Mouse (Mus musculus) MEL (cell line): ENCODE results near the gene 1700011L22Rik. TPM values are rescaled to one million over a fixed set of nuclear protein-coding genes. Genes with fewer than 3 reads are reported as not detected.

Experiments
- DNase-seq: peaks from one replicate; pipeline ENCODE4 v3.0.0; 2011; ENCODE audit warnings: low read depth, low spot score
- H3K27ac ChIP-seq: 2 replicates; pipeline ENCODE4 v1.5.1; 2012; ENCODE audit warnings: low read depth, mild to moderate bottlenecking, control low read depth, low read length, moderate library complexity; ENCODE audit not compliant: control insufficient read depth
- H3K27me3 ChIP-seq, 2 experiments: fragments of 150-350 bp in 1 of 2; sonication (generic) in 1 of 2; 2 replicates each; pipeline ENCODE4 v1.6.1; 2012; ENCODE audit warnings: low read length in 2 of 2, mild to moderate bottlenecking in 2 of 2, improper control_type of control experiment in 1 of 2, moderate library complexity in 1 of 2; ENCODE audit not compliant: insufficient read depth in 2 of 2, control insufficient read depth in 1 of 2
- H3K36me3 ChIP-seq, 2 experiments: 2 replicates each; pipeline ENCODE4 v1.6.1; 2012 to 2014; ENCODE audit warnings: low read length in 2 of 2, improper control_type of control experiment in 1 of 2, inconsistent platforms in 1 of 2, mild to moderate bottlenecking in 1 of 2; ENCODE audit not compliant: insufficient read depth in 2 of 2, control insufficient read depth in 1 of 2
- H3K4me1 ChIP-seq, 2 experiments: fragments of 150-350 bp in 1 of 2; sonication (generic) in 1 of 2; 2 replicates each; pipeline ENCODE4 v1.6.1; 2012; ENCODE audit warnings: low read length in 2 of 2, improper control_type of control experiment in 1 of 2, mild to moderate bottlenecking in 1 of 2; ENCODE audit not compliant: insufficient read depth in 2 of 2, control insufficient read depth in 1 of 2
- H3K4me3 ChIP-seq, 2 experiments: fragments of 150-350 bp in 1 of 2; sonication (generic) in 1 of 2; 2 replicates each; pipeline ENCODE4 v1.5.1; 2012; ENCODE audit warnings: low read depth in 2 of 2, low read length in 2 of 2, mild to moderate bottlenecking in 2 of 2, moderate library complexity in 2 of 2, control low read depth in 1 of 2, improper control_type of control experiment in 1 of 2; ENCODE audit not compliant: control insufficient read depth in 1 of 2, insufficient read depth in 1 of 2
- H3K79me2 ChIP-seq: 2 replicates; pipeline ENCODE4 v1.6.1; 2012; ENCODE audit warnings: mild to moderate bottlenecking, low read length, moderate library complexity; ENCODE audit not compliant: control insufficient read depth, poor library complexity, insufficient read depth
- H3K9ac ChIP-seq: 2 replicates; pipeline ENCODE4 v1.6.1; 2012; ENCODE audit warnings: low read depth, mild to moderate bottlenecking, control low read depth, low read length, moderate library complexity; ENCODE audit not compliant: control insufficient read depth, poor library complexity, severe bottlenecking
- H3K9me3 ChIP-seq: fragments of 150-350 bp; sonication (generic); replicated peaks from 2 replicates; pipeline ENCODE4 v1.6.1; 2012; ENCODE audit warnings: mild to moderate bottlenecking, low read length, improper control_type of control experiment, moderate library complexity; ENCODE audit not compliant: insufficient read depth
- BHLHE40 ChIP-seq: IDR thresholded peaks from 2 replicates; pipeline ENCODE4 v1.6.1; 2012; ENCODE audit warnings: low read depth, mild to moderate bottlenecking, inconsistent platforms, low read length, improper control_type of control experiment, borderline replicate concordance
- CHD1 ChIP-seq: IDR thresholded peaks from 2 replicates; pipeline ENCODE4 v1.6.1; 2012; ENCODE audit warnings: low read depth, mild to moderate bottlenecking, inconsistent platforms, low read length, improper control_type of control experiment
- ELF1 ChIP-seq: IDR thresholded peaks from 2 replicates; pipeline ENCODE4 v1.6.1; 2014; ENCODE audit warnings: low read depth, mild to moderate bottlenecking, inconsistent platforms, low read length, improper control_type of control experiment, moderate library complexity
- EP300 ChIP-seq, 2 experiments: IDR thresholded peaks; 2 replicates each; pipeline ENCODE4 v1.6.1; 2011; ENCODE audit warnings: improper control_type of control experiment in 2 of 2, low read length in 2 of 2, low read depth in 1 of 2, mild to moderate bottlenecking in 1 of 2
- ETS1 ChIP-seq: IDR thresholded peaks from 2 replicates; pipeline ENCODE4 v1.6.1; 2012; ENCODE audit warnings: low read depth, mild to moderate bottlenecking, inconsistent platforms, low read length, improper control_type of control experiment, moderate library complexity
- GABPA ChIP-seq: IDR thresholded peaks from 2 replicates; pipeline ENCODE4 v1.6.1; 2012; ENCODE audit warnings: low read depth, mild to moderate bottlenecking, inconsistent platforms, low read length, improper control_type of control experiment, moderate library complexity
- JUND ChIP-seq: IDR thresholded peaks from 2 replicates; pipeline ENCODE4 v1.6.1; 2011; ENCODE audit warnings: low read depth, mild to moderate bottlenecking, improper control_type of control experiment, low read length
- KAT2A ChIP-seq: conservative IDR thresholded peaks from 2 replicates; pipeline ENCODE4 v1.6.1; 2012; ENCODE audit warnings: low read depth, low read length, improper control_type of control experiment, inconsistent platforms
- MXI1 ChIP-seq: IDR thresholded peaks from 2 replicates; pipeline ENCODE4 v1.6.1; 2011; ENCODE audit warnings: mild to moderate bottlenecking, low read depth, low read length, improper control_type of control experiment
- MYB ChIP-seq: IDR thresholded peaks from 2 replicates; pipeline ENCODE4 v1.6.1; 2011; ENCODE audit warnings: mild to moderate bottlenecking, low read depth, low read length, improper control_type of control experiment
- MYC ChIP-seq: IDR thresholded peaks from 2 replicates; pipeline ENCODE4 v1.6.1; 2011; ENCODE audit warnings: low read depth, mild to moderate bottlenecking, low read length, improper control_type of control experiment, moderate library complexity
- NELFE ChIP-seq: IDR thresholded peaks from 2 replicates; pipeline ENCODE4 v1.6.1; 2011; ENCODE audit warnings: low read depth, low read length, improper control_type of control experiment
- NRF1 ChIP-seq: IDR thresholded peaks from 2 replicates; pipeline ENCODE4 v1.6.1; 2014; ENCODE audit warnings: low read depth, mild to moderate bottlenecking, inconsistent platforms, low read length, improper control_type of control experiment, moderate library complexity; ENCODE audit not compliant: poor library complexity, insufficient read depth, severe bottlenecking
- POLR2A ChIP-seq, 2 experiments: IDR thresholded peaks; 2 replicates each; pipeline ENCODE4 v1.6.1; 2011 to 2012; ENCODE audit warnings: low read length in 2 of 2, mild to moderate bottlenecking in 2 of 2, control low read depth in 1 of 2, improper control_type of control experiment in 1 of 2, low read depth in 1 of 2, moderate library complexity in 1 of 2; ENCODE audit not compliant: control insufficient read depth in 1 of 2, insufficient read depth in 1 of 2, poor library complexity in 1 of 2
- POLR2AphosphoS2 ChIP-seq: IDR thresholded peaks from 2 replicates; pipeline ENCODE4 v1.6.1; 2011; ENCODE audit warnings: low read length, improper control_type of control experiment
- POLR2AphosphoS5 ChIP-seq: IDR thresholded peaks from 2 replicates; pipeline ENCODE4 v1.6.1; 2012; ENCODE audit warnings: low read depth, borderline replicate concordance, mild to moderate bottlenecking, inconsistent platforms, low read length, moderate library complexity, mixed read lengths
- RAD21 ChIP-seq: IDR thresholded peaks from 2 replicates; pipeline ENCODE4 v1.6.1; 2011; ENCODE audit warnings: mild to moderate bottlenecking, low read depth, low read length, improper control_type of control experiment
- RCOR1 ChIP-seq: IDR thresholded peaks from 2 replicates; pipeline ENCODE4 v1.6.1; 2012; ENCODE audit warnings: low read depth, mild to moderate bottlenecking, inconsistent platforms, low read length, improper control_type of control experiment
- SIN3A ChIP-seq: IDR thresholded peaks from 2 replicates; pipeline ENCODE4 v1.6.1; 2012; ENCODE audit warnings: low read length, improper control_type of control experiment, inconsistent platforms
- TCF12 ChIP-seq: IDR thresholded peaks from 2 replicates; pipeline ENCODE4 v1.6.1; 2014; ENCODE audit warnings: low read depth, mild to moderate bottlenecking, inconsistent platforms, low read length, improper control_type of control experiment, moderate library complexity
- UBTF ChIP-seq: IDR thresholded peaks from 2 replicates; pipeline ENCODE4 v1.6.1; 2012; ENCODE audit warnings: low read depth, mild to moderate bottlenecking, inconsistent platforms, low read length, improper control_type of control experiment, moderate library complexity, borderline replicate concordance; ENCODE audit not compliant: insufficient read depth
- ZC3H11A ChIP-seq: IDR thresholded peaks from 2 replicates; pipeline ENCODE4 v1.6.1; 2012; ENCODE audit warnings: low read depth, mild to moderate bottlenecking, inconsistent platforms, low read length, improper control_type of control experiment
- ZKSCAN1 ChIP-seq: IDR thresholded peaks from 2 replicates; pipeline ENCODE4 v1.6.1; 2012; ENCODE audit warnings: low read depth, mild to moderate bottlenecking, inconsistent platforms, low read length, improper control_type of control experiment, moderate library complexity
- polyA plus RNA-seq, 2 experiments: library from polyadenylated mRNA; stranded (reverse) in 1 of 2; unstranded in 1 of 2; fragments of >175 nt in 1 of 2; fragments of >200 nt in 1 of 2; gene quantifications; 2 replicates each; pipeline versions ENCODE4 v1.2.1 to v1.2.4; 2012; ENCODE audit warnings: low replicate concordance in 2 of 2, low read depth in 1 of 2; ENCODE audit not compliant: insufficient read length in 2 of 2, insufficient read depth in 1 of 2, missing spikeins in 1 of 2
- total RNA-seq: library from RNA; depleted of rRNA; stranded (reverse); fragments of 300-350 nt; gene quantifications from 2 replicates; pipeline ENCODE4 v1.2.3, GENCODE M21; 2012

Gene 1700011L22Rik
- total and polyA plus RNA-seq, 3 experiments = not detected

GRCm38 (mm10) chr8:79281376-79281890, 33.1 kb upstream of the 1700011L22Rik start:
- H3K79me2 ChIP-seq = no peaks in the 10 kb centered on the region
- no peak overlapping the region for H3K9ac ChIP-seq
- no peak overlapping the region for H3K4me3 ChIP-seq
- H3K4me1 ChIP-seq = no peaks in the 10 kb centered on the region
- no peaks in the 10 kb centered on the region for H3K9me3 ChIP-seq
- no peak overlapping the region for H3K27ac ChIP-seq
- no peak for DNase-seq
- no peaks in the 10 kb centered on the region for H3K27me3 ChIP-seq
- H3K36me3 ChIP-seq = no peaks in the 10 kb centered on the region
- no peak for TF ChIP-seq NELFE
- TF ChIP-seq CHD1 = no peak
- TF ChIP-seq BHLHE40 = no peak
- no peak for TF ChIP-seq MXI1
- no peak for TF ChIP-seq NRF1
- TF ChIP-seq RAD21 = no peak
- TF ChIP-seq ZKSCAN1 = no peak
- TF ChIP-seq TCF12 = no peak
- no peak for TF ChIP-seq RCOR1
- no peak for TF ChIP-seq MYB
- TF ChIP-seq POLR2AphosphoS2 = no peak
- no peak for TF ChIP-seq KAT2A
- TF ChIP-seq ELF1 = no peak
- TF ChIP-seq POLR2A (IDR thresholded peaks at IDR 0.05; ENCODE audit: control insufficient read depth in 1 of 2, insufficient read depth in 1 of 2, low read depth in 1 of 2, low read length in 2 of 2, poor library complexity in 1 of 2) = no peak
- TF ChIP-seq MYC = no peak
- TF ChIP-seq UBTF = no peak

GRCm38 (mm10) chr8:79277264-79277870, 29.0 kb upstream of the 1700011L22Rik start:
- H3K36me3 ChIP-seq = no peaks in the 10 kb centered on the region

More at GRCm38 (mm10) chr8:79277264-79277870, 29.0 kb upstream of the 1700011L22Rik start:
- H3K27ac ChIP-seq = no peak overlapping the region
- H3K27me3 ChIP-seq = no peaks in the 10 kb centered on the region
- TF ChIP-seq JUND (no peak), SIN3A (no peak), MYB (no peak), NELFE (no peak), RCOR1 (no peak), ELF1 (no peak), RAD21 (no peak), ZC3H11A (no peak), MXI1 (no peak), NRF1 (no peak), POLR2AphosphoS5 (no peak), ETS1 (no peak), KAT2A (no peak), MYC (no peak), EP300 (IDR thresholded peaks at IDR 0.05; ENCODE audit: low read depth in 1 of 2, low read length in 2 of 2) (no peak), GABPA (no peak)
- TF ChIP-seq, all 39 proteins: peak for 0
- Histone ChIP-seq H3K79me2 (no peaks in the 10 kb centered on the region), H3K9ac (no peak overlapping the region), H3K9me3 (no peaks in the 10 kb centered on the region), H3K4me1 (no peaks in the 10 kb centered on the region), H3K4me3 (no peak overlapping the region)
- DNase-seq = no peak
